Mouse (Mus musculus) lung, adult 18-20 months (tissue): ENCODE measurements around the gene Hdac11.

ENCODE experiments used
- DNase-seq, 2 experiments: peaks; one replicate each; pipeline ENCODE4 v3.0.0; 2022; ENCODE audit warnings: mixed read lengths in 2 of 2

Gene Hdac11

DNA sequence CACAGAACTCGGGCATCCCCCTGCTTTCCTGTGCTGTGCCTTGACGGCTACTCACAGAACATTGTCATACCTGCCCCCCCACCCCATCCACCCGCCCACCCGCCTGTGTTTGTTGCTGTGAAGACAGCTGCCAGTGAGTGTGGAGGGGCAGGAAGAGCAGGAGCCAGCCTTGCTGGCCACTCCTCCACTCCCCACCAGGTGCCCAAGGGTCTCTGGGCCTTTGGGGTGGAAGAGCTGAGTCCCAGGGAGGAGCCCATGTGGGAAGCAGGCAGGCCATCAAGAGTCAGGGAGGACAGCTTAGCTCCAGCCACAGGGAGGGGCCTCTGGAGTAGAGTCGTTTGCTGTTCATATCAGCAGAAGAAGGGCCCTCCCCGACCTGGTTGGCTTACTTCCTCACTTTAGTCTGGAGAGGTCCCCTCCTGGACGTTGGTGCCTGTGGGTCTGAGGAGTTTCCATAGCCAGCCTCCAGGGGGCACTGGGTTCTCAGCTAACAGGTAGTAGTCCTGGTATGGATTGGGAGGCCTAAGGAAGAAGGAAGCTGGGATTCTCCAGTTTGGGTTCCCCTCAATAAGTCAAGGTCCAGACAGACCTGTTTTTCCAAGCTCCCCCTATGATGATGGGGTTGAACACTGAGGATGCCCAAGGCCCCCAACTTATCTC is 16.9 kb downstream of the Hdac11 start:
- DNase-seq = peak; percentile 52 to 54

DNA sequence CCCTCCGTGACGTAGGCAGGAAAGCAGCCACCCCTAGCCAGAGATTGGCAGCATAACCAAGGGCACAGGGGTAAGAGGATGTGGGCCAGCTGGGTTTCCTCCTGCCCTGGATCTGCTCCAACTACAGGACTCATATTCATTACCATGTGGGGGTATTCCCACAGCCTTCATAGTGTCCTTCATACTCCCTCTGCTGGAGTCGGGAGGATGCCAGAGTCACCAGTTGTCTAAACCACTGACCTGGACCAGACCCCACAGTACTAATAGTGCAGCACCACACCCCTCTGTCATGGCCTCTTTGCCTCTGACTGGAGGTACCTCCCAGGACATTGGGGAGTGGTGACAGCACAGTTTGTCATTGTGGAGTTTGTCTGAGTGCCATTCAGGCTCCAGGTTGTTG is 17.7 kb downstream of the Hdac11 start:
- DNase-seq = no peak

DNA sequence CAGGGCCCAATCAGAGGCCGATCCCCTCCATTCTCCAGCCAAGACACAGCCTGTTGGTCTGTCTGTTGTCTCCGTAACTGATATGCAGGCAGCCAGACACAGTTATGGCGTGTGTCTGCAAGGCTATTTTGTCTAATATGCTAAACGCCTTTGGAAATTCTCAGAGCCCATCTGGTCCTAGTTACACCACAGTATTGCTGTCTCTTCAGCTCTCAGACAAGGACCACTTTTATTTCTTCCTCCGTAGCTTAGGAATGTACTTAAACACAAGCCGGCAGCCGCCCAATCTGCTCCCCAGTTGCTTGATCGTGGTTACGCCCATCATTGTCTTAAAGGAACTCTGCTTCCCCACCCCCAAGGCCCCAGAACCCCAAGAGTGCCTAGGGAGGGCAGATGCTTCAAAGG is 24.3 kb downstream of the Hdac11 start:
- DNase-seq = peak in 1 of 2 experiments; percentile 26

DNA sequence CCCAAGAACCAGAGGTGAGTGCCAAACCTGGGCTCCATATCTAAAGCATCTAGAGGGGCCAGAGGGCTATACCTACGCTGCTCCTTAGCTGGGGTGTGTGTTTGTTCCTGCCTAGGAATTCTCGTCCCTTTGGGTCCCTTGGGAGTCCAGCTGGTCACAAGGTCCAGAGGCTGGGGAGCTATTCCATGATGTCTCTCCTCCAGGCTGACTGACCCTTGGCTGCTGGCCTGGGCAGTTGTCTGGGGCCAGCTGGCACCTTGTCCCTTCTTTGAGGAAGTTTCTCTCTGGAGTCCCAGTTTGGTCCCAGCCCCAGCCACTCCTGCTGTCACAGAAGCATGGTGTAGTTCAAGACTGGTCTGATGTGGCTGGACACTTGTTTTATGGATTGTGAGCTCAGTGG is 24.9 kb downstream of the Hdac11 start:
- peak; percentile 78 to 80 for DNase-seq

DNA sequence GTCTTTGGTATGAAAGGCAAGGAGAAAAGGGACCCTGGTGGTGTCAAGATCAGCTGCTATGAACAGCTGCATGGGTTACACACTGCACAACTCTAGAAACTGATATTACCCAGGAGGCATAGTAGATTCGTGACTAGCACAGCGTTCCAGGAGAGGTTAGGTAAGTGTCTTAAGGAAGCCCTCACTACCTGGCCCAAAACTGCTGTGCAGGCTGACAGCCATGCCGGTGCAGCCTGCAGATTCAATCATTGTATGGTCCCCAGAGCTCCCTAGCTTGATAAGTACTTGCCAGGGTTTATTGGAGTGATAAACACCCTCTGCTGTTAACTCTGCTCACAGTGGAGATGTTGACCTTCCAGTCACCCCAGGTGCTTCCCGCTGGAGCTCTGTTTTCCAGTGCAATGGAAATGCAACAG is 25.6 kb downstream of the Hdac11 start:
- no peak for DNase-seq

DNA sequence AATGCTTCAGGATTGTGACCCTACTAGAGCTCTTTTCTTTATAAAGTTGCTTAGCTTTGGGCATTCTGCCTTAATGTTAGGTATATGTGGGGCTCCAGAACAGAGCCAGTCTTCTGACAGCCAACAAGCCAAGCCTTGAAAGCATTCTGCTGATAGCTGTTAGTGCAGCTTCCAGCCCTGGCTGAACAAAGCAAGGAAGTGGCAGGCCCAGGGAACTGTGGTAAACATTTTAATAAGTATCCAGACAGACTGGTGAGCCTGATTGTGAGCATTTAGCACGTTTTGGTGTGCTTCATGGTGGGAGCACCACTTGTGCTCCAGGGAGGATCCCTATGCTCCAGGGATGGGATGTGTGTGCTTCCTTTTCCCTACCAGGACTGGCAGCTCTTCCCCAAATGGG is 26.6 kb downstream of the Hdac11 start:
- no peak for DNase-seq

DNA sequence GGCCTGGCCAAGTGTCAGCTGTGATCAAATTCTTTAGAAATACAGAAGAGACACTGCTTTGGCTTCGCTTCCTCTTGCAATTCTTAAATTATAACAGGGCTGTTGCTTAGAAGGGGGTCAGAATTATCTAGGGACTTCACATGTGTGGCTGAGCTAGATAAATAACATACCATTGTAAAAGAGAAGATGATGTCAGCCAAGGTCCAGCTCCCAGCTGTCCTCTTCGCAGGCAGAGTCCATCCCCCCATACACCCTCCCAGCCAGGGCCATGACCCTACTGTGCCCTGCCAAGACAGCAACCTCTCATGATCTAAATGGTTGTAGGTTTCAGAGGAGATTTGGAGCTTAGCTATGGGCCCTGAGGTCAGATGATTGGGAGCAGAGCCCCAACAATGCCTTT is 27.5 kb downstream of the Hdac11 start:
- peak in 1 of 2 experiments; percentile 30 for DNase-seq

DNA sequence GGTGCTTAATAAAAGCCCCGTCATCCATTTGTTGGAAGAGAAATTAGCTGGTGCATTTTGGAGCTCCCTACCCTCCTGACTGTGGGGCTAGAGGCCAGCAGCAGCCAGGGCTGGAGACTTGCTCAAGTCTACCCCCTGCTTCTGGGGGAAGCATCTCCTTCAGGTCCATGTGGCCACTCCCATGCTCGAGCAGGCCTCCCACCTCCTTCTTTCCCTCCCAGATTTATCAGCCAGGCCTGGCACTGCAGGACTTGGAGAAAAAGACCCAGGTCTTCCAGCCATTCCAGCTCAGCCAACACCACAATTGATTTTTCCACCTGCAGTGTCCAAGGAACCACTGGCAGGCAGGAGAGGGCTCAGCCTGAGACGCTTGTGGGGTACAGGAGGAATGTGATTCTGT is 28.3 kb downstream of the Hdac11 start:
- DNase-seq = no peak

DNA sequence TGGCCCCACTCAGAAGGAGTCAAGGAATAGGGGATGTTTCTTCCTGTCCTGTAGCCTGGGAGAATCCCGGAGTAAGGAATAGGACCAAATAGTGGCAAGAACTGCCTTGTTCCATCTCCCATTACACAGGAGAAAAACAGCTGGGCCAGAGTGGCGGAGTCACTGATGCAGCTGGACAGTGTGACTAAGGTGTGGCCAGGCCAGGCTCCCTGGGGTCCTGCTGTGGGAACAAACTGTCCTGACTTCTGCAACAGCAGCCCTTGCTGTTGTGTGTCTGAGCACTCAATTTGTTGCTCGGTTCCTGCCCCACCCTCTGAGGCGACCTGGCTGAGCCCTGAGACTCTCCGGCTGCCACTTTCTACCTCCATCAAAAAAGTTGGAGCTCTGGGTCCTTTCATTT is 29.0 kb downstream of the Hdac11 start:
- DNase-seq = peak in 1 of 2 experiments; percentile 22

DNA sequence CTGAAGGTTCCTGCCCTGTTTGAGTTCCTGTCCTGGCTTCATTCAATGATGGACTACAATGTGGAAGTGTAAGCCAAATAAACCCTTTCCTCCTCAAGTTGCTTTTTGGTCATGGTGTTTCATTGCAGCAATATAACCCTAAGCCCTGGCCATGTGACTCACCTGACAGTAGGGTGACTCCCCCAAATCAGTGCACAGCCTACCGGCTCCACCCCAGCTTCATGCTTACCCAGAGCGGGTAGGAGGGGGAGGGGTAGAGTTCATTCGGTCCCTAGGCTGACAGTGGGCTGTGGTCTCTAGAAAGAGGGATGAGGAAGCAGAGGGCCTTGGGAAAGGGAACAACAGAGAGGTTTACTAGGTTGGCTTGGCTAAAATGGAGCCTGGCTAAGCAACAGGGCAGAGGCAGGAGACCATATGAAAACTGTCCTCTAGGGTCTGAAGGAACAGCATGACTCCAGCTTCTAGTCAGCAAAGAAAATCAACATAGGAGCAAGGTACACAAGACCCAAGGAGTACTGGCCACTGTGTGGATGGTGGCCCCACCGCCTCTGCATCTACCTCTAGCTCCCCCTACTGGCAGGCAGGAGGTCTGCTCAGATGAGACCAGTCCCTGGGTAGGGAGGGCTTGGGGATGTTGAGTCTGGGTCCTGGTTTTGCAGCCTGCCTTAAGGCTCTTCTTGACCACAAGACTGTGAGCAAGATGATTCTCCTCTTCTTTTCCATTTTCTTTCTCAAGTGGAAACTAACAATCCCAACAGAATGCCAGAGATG is 29.9 kb downstream of the Hdac11 start:
- peak in 1 of 2 experiments; percentile 27 for DNase-seq

DNA sequence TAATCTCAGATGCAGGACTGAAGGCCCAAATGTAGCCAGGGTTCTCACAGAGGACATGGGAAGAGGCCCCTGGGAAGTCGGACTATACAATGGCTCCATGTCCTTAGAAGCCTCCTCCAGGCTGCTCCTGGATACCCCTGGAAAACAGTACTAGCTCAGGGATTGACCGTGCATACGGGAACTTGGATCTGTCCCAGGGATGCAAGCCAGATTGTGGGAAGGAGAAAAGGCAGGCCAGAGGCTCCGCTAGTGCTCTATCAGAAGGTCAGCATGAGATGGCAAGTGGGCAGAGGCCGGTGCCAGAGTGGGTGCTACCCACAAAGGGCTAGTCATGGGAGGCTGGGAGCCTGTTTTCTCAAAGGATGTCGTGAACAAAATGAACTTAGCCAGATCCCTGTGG is 30.5 kb downstream of the Hdac11 start:
- DNase-seq = no peak

DNA sequence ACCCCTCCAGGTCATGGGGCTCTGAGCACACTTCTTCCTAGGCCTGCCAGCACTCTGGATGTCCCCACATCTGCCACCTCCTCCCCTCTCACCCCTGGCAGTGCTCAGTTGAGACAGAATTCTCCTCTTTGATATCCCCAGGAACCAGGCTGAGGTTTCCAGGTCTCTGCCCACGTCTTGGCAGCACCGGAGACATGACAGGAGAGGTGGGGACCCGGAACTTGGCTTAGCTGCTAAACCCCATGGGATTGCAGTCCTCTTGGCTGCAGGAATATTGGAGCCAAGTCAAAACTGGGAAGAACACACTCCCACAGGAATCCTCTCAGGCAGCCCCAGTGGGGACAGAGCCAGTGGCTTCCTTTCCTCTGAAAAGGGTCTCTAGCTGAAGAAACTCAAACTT is 31.4 kb downstream of the Hdac11 start:
- DNase-seq = no peak

DNA sequence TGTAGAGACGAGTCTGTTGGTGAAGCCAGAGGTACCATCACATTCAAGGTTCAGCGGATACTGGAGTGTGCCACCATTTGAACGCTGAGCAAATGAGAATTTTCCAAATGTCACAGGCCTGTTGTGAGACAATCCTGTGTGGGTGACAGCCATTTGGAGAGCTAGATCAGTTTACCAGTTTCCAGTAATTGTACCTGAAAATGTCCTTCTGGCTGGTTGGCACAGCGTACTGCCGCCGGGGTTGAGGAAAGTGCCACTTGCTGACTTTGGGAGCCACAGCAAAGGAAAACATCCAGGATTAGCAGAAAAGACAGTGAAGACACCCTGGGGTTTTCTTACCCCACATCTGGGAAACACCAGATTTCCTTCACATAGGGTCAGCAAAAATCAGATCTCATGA is 33.5 kb downstream of the Hdac11 start:
- DNase-seq = no peak

DNA sequence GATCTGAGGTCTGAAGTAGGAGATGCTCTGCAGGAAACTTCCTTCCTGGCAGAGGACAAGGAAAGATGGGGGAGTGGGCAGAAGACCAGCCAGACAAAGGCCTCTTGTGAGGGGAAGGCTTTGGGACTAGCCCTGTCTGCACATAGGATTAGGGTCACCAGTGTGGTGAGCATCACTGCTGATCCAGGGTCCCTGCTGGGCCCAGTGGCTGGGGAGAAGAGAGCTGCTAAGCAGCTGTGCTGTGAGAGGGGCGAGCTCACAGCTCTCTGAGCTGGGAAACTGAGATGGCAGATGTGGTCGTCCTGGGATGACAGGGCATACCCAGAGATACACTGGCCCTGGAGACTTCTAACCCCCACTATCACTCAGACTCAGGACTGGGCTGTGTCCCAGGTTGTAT is 35.0 kb downstream of the Hdac11 start:
- DNase-seq = no peak

DNA sequence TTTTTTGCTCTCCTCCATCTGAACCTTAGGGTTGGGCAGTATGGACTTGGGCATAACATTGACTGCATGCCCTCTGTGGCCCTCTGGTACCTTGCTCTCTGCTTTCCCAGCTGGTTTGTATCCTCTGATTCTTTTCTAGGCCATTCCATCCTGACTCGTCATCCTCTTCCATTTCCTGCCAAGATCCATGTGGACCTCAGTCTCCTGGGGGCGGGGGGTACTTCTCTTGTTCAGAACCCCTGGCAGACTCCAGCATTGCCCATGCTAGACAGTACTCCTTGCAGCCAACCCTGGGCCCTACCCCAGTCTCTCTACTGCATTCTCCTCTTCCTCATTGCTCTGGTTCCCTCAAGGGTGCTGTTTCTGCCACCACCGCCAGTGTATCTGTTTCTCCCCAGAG is 36.0 kb downstream of the Hdac11 start:
- no peak for DNase-seq

DNA sequence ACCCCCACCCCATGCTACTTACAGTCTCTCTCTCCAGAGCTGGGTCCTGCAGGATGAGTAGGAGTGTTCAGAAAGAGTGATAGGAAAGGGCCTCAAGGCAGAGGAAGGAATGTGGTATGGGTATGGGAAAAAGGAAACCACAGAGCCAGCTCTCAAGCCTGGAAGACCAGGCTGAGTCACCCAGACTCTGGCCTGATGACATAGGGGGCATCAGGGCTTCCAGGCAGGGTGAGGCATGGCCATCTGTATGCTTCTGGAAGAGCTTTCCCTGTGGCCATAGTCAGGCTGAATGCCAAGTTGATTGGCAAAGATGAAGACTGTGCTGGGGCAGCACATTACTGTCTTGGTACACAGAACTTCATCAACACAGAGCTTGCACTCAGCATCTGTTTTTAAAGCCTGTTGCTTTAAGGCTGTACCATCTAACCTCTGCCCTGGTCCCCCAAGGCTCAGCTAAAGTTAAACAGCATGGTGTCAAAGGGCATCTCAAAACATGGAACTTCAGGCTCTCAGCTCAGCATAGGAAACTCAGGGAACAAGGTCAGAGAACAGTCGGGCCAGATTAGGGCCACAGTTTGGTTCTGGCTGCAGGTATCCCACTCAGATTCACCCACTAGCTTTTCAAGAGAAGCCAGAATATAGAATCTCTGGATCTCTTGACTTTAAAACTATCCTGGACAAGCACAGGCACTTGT is 36.5 kb downstream of the Hdac11 start:
- no peak for DNase-seq

DNA sequence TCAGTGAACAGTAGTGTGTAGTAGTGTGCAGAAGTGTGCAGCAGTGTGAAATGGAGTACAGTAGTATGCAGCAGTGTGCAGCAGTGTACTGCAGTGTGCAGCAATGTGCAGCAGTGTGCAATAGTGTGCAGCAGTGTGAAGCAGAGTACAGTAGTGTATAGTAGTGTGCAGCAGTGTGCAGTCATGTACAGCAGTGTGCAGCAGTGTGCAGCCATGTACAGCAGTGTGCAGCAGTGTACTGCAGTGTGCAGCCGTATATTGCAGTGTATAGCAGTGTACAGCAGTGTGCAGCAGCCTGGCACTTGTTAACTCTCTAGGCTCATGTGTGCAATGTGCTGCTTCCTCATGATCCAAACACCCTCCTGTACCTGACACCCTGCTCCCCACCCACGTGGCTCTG is 42.0 kb downstream of the Hdac11 start:
- DNase-seq = no peak

DNA sequence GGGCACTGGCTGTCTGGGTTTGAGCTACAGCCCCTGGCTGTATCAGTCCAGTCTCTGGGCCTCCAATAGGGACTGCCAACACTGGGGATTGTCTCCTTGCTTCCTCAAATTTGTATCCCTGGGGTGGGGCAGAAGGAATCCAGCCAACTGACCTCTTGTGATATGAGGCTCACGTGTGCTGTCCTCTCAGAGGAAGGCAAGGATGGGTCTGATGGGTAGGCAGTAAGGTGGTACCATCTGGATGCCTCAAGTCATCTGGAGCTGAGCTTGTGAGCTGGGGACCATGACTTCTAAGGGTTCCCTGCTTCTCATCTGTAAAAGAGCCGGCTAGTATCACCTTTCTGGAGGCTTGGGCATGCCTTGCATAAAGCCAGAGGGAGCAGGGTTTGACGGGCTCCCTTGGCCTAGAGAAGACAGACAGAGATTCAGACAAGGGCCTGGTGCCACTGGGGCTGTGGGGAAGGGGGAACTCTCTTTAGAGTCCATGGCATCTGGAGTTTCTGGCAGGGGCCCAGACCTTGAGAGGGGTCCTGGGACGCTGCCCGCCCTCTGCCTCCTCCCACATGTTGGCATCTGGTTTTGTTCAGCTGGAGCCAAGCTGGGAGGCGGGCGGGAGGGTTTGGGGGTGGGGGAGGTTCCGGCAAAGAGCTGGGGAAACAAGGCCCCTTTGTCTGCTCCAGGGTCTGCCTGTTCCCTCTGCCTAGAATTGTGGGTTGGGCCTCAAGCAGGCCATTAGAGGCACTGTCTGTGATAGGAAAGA is 44.1 kb downstream of the Hdac11 start:
- no peak for DNase-seq

DNA sequence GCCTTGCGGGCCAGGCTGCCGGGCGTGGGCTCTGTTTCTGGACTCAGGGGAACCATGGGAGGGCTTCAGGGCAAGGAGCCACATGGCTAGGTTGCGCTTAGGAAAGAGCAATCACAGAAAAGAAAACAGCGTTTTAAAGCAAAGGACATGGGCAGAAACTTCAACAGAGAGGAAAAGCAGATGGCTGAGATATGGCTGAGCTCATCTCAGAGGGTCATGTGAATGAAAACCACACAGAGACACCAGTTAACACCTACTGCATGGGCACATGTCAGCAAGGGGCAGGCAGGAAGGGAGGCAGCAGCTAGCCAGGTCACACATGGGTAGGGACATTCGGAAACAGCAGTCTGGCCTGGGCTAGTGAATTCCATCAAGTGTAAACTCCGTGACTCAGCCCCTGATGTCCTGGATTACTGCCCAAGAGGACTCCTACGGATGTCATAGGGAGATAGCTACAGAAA is 45.4 kb downstream of the Hdac11 start:
- DNase-seq = peak in 1 of 2 experiments; percentile 33

DNA sequence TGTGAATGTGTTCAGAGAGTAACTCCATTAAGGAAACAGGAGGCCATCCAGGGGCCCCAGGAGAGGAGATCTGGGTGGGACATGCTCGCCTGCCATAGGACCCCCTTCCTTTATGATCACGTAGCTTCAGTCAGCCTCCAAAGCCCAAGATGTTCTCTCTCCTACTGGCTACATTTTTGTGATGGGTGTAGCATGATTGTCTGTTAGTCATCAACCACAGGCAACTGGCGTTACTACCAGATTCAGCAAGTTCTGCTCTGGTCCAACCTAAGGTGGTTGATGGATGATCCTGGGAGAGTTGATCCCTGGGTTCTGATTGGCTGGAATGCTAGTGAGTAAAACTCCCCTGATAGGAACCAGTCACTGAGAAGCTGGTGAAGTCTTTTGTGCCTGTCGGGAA is 46.1 kb downstream of the Hdac11 start:
- DNase-seq = no peak

DNA sequence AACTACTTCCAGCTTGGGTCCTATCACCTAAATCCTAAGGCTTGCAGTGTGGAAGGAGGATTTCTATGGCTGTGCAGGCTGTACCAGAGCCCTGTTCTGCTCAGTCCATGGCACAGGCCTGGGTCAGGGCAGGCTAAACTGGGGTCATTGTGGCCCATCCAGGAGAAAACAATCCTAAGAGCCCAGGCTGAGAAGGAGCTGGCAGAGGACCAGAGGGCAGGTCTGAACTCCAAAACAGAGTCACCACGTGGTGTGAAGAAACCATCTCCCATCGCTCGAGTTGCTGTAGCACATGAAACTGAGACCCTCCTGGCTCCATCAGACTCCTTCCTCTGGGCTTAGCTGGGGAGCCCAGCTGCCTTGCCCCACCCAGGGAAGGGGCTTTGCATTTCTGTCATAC is 48.9 kb downstream of the Hdac11 start:
- DNase-seq = no peak

DNA sequence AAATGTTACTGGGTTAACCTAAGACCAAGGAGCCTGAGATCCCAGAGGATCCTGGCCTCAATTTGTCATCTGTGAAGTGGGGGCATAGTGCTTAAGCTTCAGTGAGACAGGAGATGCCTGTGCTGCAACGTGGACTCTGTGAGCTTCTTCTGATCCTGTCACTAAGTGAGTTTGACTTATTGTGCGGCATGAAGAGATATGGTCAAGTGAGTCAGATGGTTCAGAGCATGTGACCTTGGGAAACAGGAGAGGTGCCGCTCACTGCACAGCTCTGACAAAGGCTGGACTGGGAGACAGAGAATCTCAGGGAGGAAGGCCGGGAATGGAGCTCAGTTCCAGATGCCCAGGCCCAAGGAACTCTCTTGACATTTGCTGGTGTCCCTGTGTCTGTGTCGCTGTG is 49.3 kb downstream of the Hdac11 start:
- DNase-seq = no peak

DNA sequence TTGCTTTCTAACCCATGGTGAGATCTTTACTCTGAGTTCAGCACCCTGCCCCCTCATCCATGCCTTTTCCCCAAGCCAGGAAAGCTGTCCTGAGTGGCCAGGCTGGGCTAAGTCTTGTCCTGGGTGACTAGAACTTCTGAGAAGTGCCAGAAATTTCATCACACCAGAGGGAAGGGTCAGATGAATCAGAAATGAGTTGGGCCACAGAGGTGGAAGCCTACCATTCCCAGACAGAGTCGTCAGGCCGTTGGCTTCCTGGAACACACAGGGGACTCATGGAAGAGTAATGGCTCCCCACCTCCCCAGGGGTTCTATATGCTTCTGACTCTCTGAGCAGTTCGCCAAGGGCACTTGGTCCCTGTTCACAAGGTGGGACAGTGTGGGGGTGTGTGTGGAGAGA is 51.0 kb downstream of the Hdac11 start:
- no peak for DNase-seq
